Mouse (Mus musculus) lung, postnatal 0 days (tissue): ENCODE data around the gene 1700019D03Rik.

Experiments used
- CTCF ChIP-seq: IDR thresholded peaks from 2 replicates; pipeline ENCODE4 v1.5.1; 2016; ENCODE audit warnings: antibody characterized with exemption, mild to moderate bottlenecking
- EP300 ChIP-seq: IDR thresholded peaks from 2 replicates; pipeline ENCODE4 v1.6.1; 2016; ENCODE audit warnings: antibody characterized with exemption, mild to moderate bottlenecking, control low read depth

DNA sequence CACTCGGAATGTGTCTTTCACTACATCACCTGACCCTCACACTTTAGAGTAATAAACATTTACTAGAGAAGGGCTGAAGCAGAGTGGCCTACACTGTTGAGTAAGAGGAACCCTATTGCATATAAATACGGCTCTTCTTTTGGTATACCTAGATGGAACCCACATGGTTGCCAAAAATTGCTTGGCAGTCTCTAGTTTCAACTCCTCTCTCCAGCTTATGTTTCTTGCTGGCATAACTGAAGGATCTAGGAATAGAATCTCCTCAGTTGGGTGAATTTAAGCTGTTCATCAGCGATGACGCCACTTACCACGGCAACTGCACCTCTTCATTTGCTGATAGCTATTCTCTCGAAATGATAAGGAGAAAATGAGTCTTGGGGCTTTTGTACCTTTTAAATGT lies 5.3 kb downstream of the 1700019D03Rik start:
- TF ChIP-seq EP300 (no peak), CTCF (no peak)
